Mouse (Mus musculus) cerebellum, adult 18-20 months (tissue): ENCODE results near the gene Sox3.

Source experiments
- DNase-seq, 2 experiments: peaks; one replicate each; pipeline ENCODE4 v3.0.0; 2021

Sox3 gene

DNA sequence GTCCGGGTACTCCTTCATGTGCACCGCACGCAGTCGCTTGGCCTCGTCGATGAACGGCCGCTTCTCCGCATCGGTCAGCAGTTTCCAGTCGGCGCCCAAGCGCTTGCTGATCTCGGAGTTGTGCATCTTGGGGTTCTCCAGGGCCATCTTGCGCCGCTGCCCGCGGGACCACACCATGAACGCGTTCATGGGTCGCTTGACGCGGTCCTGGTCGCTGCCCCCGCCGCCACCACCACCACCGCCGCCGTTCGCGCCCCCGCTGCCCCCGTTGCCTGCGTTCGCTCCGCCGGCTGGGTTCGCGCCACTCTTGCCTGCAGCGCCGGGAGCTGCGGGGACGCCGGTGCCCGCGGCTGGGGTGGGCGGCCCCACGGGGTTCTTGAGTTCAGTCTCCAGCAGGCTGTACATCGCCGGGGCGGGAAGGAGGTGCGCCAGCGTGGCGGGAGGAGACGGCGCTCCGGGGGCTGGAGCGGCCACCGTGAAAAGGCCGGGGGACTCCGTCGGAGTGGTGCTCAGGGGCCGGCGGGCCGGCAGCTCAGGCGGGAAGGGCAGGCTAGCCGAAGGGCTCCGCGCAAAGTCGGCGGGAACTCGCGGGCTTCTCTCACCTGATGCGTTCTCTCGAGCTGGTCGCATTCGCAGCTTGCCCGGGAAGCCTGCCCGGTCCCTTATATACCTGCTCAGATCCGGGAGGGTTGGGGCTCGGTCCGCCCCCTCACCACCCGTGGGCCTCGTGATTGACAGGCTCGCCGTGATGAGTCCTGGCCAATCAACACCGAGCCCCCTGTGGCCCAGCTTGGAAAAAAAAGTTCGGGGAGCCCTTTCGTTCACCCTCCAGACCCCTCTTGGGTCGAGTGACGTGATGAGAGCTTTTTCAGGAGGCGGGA is at the start of gene Sox3:
Sox3 (minus strand) TSS at position 630 of the 881 bp plus-strand sequence.
- DNase-seq: no peak

DNA sequence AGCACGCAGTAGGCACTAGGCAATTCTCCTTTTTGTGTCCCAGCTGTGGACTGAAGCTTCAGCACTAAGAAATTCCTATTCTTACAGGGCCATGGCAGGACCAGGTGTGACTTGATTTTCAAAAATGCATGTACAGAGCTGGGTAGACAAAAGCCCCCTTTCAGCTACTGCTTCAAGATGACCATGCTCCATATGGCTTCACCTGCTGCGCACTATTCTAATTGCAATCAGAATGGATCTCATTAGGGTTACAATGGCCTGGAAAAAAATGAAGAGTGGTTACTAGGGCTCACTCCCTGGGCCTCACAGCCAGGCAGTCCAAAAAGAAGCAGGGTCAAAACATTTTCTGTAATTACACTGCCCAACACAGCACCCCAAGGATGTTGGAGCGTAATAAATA is 47.0 kb upstream of the Sox3 start:
- no peak for DNase-seq

DNA sequence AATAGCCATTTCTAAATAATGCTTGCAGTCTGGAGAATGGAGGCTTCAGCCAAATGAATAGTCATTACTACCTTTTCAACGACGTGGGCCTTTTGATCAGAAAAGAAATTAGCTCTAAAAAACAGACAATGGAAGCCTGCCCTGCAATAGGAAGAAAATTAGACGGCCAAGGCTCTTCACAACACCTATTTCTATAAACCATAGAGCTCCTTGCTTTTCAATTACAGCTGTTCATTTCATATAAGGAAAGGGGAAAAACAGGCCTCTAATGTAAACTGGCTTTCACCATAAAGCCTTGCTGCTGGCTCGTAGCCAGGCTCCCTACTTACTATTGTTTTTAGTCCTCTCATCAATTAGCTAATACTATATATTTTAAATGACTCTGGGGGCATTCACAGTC is 6.3 kb upstream of the Sox3 start:
- no peak for DNase-seq

DNA sequence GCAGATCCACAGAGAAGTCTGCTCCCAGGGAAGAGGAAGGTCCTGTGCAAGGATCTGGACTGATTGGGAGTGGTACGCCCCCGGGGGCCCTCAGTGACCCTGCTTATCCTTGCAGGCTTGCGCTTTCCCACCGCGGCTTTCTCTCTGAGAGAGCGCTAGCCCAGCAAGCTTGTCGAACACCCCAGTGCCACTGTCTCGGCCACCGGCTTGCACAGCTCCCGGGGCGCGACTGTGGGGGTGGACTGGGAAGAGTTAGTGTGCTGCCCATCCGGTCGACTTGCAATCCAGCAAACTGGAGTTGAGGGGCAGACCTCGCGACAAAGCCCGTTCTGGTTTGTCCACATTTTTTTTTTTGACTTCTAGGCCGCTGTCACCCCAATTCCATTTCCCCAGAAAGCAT is 5.4 kb upstream of the Sox3 start:
- DNase-seq: no peak

DNA sequence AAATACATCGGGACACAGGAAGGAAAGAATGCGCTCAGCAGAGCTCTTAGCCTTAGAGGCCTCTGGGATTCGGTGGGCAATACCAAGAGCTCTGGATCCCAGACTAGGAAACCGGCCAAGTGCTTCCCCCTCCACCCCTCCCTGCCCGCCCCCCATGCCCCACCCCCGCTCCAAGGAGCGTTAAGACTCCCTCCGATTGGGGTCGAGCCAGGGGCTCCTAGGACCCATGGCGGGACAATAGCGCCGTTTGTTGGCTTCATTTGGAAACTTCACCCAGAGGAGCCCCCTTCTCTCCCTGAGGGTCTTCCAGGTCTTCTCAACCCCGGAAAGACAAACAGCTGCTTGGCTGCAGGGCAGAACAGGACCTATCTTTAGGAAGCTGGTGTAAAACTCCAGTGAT is 3.1 kb upstream of the Sox3 start:
- no peak for DNase-seq

DNA sequence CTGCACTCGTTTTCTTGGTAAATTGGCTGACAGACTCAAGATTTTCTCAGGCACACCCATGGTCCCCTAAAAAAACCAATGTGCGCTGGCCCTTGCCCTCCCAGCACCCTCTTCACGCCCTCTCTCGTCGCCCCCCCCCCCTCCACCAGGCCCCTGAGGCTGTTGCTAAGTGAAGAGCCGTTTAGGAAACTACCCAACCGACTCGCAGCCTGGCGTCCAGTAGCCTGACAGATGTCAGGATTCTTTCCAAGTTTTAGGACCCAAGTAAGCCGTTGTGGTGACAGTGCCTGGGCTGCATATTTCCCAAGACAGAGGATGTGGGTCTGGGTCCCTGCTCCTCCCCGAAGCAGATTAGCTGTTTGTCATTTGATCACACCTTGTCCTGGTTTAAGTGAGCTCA is 2.2 kb upstream of the Sox3 start:
- no peak for DNase-seq

DNA sequence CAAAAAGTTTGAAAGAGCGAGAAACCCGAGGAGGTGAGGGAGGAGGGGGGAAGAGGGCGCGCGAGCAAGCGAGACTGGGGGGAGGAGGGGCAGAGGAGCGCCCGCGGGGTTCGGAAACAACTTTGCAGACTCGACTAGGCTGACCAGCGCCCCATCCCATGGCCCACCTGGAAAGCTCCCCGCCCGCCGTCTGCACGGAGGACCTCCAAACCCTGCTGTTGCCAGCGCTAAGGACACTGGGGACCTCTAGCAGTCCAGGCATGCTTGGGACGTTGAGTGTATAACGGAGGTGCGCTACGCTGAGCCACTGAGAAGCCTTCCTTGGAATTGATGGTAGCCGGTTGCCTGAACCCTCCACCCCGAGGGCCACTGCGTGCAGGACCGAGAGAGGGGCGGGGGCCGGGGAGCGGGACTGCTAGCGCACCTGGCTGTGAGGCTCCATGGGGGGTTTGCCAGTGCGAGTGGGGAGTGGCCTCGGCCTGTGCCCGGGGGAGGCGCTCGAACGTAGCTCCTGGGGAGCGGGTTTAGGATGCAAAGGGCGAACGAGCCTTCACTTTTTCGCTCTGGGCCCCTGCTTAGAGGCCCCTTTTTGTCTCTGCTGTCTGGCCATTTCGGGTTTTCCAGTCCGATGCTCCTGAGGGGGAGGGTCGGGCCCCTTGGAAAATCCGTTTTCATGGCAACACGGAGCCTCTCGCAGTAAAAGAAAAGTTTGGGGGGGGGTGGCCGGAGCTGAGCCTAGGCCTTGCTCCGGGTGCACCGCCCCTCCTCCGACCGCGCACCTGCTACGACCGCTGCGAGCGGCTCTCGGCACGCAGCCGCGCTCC is 702 bp upstream of the Sox3 start:
- DNase-seq: peak in 1 of 2 experiments; percentile 6

DNA sequence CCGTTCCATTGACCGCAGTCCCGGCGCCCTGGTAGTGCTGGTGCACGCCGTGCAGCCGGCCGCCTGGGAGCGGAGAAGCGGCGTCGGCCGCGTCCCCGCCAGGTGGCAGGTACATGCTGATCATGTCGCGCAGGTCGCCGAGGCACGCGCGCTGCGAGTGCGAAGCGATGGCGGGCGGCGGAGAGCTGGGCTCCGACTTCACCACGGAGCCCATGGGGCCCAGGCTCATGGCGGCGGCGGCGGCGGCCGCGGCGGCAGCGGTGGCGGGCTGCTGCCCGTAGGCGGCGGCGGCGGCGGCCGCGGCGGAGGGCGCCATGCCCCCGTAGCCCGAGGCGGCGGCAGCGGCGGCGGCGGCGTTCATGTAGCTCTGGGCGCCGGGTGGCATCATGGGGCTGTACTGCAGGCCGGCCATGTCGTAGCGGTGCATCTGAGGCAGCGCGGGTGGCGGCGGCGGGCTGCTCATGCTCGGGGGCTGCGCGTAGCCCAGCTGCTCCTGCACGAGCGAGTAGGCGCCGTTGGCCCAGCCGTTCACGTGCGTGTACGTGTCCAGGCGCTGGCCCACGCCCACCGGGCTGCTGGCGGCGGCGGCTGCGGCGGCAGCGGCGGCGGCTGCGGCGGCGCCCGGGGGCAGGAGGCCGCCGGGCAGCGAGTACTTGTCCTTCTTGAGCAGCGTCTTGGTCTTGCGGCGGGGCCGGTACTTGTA is 981 bp downstream of the Sox3 start:
- peak; percentile 4 to 27 for DNase-seq

DNA sequence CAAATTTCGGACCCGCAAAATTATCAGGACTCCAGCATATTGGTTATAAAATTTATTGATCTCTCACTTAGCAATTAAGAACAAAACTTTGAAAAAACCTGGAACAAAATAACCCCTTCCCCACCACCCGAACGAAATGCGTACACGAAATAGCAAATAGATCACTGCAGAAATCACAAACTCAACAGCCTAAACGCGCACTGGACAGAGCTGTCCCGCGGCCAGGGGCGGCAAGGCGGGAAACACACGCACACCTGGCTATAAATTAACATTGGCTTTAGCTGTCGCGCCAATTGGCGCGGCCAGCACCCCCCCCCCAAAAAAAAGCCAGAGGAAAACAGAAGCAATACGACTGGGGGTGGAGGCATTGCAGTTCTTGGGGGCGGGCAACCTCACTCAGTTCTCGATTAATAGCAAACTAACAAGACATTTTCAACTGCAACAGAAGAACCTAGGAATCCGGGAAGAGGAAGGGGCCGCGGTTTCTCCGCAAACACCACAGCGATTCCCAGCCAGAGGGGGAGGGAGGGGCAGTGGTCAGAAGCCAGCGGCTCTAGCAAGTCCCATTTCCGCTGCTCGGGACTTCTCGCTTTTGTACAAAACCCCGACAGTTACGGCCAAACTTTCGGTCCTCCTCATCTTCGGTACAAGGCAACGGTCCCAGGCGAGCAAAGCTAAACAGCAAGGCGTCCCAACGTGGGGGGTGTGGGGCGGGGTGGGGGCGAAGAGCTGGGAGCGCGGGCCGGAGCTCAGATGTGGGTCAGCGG is 1.7 kb downstream of the Sox3 start:
- no peak for DNase-seq

DNA sequence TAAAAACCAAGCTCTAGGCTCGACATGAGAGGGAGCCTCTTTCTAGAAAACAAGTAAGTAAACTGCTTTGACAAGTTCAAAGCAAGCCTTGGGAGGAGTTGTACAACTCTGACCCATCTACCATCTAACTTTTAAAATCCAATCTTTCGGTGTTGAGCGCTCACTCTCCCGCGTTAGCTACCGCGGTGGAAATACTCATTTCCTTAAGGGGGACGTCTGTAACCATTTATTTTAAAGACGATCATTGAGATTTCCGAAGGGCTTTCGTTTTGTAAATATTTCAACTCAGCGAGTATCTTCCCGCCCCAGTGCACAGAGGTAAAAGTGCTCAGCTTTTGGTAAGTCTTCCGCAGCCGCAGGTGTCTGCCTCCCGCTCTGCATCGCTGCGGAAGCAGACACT is 2.6 kb downstream of the Sox3 start:
- DNase-seq: no peak

DNA sequence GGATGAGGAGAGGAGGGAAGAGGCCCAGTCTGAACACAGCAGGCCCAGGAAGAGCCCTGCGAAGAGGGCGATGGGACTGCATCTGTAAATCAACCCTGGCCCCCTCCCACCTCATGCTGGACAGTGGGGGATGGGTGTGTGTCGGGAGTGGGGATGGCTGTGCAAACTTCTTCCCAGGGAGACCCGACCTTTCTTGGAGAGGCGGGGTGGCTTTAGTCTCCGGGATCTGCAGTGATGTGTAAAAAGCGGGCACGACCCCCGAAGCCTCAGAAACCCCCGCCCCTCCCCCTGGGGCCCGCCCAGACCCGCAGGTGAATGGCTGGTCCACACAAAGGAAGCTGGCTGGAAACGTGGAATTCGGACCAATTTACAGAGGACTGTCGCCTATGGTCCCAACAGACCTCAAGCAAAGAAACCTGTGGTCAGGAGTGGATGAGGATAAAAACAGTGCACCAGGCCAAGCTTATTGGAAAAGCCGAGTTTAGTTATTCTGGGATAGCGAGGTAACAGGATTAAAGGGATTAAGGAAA is 3.2 kb downstream of the Sox3 start:
- DNase-seq: no peak
